Mouse (Mus musculus) thymus, postnatal 10 days (tissue): Measurements from ENCODE around the gene Smok2a.
"Not testable (repeated sequence)": the region's sequence is repeated elsewhere in the genome, so short reads cannot be mapped to it uniquely, and the experiment has no call there.

Experiments
- DNase-seq, 2 experiments: peaks; one replicate each; pipeline ENCODE4 v3.0.0; 2021; ENCODE audit warnings: low spot score in 2 of 2

The Smok2a gene

DNA sequence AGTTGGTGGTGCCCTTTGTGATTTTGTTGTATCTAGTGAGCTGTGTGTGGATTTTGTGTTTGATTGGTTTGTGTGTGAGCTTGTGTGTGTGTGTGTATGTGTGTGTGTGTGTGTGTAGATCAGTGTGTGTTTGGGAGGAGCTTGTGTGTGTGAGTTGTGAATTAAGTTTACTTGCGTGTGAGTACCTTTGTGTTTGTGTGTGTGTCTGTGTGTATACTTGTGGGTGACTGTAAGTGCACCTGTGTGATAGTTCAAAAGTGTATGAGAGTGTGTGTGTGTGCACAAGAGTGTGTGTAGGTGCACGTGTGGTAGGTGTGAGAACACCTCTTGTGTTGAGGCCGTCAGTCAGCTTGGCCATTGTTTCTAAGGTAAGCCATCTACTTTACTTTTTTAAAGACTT, at the start of gene Smok2a:
Smok2a (plus strand) TSS at position 301 of the 400 bp plus-strand sequence.
- no peak for DNase-seq

DNA sequence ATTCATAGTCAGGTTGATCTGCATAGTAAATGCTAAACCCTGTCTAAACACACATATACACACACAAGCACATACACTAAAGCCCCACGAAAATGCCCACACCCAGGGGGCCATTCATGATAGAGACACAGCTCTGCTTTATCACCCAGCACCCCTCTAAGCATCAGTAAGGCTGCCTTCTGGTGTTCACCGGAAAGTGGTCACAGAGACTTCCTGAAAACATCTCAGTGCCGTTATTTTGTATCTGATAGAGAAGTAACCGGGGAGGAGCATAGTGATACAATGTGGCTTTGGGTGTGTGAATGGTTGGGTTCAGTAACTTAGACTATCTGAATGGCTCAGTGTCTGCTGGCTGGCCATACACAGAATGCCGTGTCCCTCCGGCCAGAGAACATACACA, 47.4 kb upstream of the Smok2a start:
- DNase-seq = not testable (repeated sequence)

DNA sequence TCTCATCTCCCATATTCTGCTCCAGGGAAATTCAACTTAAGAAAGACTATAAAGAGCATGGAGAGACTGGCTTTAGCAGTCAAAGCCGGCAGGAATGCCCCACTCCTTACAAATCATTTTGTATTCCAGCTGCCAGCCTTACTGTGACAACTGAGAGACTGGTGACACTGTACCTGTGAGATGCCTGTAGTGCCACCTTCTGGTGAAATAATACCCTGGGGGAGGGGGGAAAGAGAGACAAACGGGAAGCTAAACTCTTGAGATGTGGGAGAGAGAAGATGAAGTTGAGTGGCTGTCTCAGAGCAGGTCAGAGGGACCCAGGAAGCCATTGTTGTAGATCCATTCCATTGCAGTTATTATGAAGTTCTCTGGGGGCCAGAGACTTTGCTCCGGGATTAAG, 47.0 kb upstream of the Smok2a start:
- DNase-seq = not testable (repeated sequence)

DNA sequence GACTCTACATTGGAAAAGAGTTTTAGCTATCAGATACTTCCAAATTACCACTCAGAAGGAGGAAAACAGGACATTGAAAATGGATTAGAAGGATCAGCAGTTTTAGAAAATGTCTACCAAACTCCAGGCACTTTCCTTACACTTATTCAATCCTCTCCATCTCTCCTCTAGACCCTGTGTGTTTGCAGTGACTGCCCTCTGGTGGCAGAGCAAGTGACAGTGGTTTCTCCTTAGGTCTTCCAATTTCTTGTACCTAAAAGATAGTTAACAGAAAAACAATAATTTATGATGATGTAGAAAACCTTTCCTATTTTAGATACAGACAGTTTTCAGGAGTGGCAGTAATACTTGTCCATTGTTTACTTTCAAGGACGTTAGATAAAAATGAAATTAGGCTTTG, 45.4 kb upstream of the Smok2a start:
- not testable (repeated sequence) for DNase-seq

DNA sequence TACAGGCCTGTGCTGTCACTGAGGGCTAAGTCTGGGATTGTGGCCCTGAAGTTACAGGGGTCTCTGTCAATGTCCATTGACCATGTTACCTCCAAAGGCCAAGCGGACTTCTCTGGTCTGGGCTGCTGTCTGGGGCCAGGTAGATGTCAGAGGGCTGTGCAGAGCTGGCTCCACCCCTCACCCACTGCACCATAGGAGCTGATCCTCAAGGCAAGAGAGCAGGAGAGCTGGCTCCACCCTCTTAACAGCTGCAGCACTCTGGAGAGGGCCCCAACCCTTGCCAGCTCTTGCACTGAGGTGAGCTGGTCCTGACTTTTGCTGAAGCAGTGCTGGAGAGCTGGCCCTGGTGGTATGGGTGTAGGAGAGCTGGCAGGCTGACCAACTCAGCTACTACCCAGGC, 43.2 kb upstream of the Smok2a start:
- not testable (repeated sequence) for DNase-seq

DNA sequence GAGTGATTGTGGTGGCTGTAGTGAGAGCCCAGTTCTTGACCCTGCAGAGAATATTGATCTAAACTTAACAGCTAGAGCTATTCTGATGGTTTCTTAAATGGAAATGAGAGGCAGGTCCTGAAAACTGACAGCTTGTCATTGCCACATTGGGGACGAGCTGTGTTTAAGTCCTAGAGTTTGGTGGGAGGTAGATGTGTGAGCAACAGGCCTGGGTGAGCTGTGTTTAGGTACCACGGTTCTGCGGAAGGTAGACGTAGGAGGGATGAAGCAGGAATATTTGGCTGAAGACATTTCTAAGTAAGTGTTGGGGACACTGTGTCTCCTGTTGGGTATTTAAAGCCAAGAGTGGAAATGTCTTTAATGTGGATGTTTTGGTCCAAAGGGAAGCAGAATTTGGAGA, 42.0 kb upstream of the Smok2a start:
- DNase-seq = not testable (repeated sequence)

DNA sequence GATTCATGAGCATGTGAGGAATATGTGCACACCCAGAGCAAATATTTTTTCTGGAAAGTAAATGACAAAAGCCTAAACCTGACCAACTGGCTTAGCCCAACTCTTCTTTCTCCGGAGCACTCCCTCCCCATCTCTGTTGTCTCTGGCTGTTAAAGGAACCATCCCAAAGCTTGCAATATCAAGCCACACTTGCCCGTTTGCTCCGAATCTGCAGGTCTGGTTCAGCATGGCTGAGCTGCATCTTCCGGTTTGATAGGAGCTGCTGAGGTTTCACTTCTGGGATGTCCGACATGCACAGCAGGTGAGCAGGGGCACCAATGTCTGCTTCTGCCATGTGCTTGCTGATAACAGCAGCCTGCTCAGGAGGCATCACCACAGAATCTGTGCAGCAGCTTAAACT, 40.5 kb upstream of the Smok2a start:
- not testable (repeated sequence) for DNase-seq

DNA sequence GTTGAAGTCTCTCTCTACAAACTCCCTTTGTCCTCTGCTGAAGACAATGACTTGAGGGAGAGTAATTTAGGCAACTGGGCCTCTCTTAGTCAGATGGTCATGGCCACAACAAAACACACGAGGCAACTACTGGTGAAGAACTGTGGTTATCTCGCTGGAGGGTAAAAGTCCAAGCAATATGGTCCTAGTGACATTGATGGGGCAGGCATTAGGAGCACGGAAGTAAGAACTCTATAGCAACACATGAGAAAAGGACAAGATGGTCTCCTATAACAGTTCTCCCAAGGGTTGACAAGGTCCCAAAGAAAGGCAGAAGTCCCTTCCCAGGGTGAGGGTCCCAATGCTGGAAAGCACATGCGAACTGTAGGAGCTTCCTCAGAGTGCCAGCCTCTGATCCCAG, 38.3 kb upstream of the Smok2a start:
- DNase-seq = not testable (repeated sequence)

DNA sequence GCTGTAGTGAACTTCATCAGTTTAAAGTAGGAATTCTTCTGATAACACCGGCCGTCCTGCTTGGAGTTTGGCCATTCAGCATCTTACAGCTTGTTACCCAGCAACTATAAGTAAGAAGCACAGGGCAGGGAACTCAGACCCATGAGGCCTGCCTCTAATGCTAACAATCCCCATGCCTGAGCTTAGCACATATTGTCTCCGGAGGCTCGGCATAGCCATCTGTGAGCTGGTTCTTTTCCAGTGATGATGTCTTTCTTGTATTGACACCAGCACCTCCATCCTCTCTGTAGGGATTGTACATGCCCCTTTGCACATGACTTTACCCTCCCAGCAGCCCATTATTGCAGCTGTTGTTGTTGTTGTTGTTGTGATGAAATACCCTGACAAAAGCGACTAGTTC, 36.5 kb upstream of the Smok2a start:
- DNase-seq = not testable (repeated sequence)

DNA sequence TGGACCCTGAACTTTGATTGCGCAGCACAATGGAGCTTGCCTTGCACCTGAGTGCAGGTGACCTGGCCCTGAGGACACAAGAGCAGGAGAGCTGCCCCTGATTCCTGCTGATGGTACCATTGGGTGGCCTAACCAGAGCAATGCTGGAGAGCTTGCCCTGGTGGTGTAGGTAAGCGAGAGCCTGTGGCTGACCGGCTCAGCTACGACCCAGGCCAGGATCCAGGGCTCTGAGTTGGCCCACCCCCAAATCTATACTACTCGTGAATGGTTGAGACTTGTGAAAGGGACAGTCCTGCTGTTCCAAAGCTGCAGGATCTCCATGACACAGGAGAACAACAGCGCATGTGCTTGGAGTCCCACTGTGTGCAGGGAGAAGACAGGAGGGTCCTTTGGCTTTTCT, 34.4 kb upstream of the Smok2a start:
- DNase-seq = not testable (repeated sequence)

DNA sequence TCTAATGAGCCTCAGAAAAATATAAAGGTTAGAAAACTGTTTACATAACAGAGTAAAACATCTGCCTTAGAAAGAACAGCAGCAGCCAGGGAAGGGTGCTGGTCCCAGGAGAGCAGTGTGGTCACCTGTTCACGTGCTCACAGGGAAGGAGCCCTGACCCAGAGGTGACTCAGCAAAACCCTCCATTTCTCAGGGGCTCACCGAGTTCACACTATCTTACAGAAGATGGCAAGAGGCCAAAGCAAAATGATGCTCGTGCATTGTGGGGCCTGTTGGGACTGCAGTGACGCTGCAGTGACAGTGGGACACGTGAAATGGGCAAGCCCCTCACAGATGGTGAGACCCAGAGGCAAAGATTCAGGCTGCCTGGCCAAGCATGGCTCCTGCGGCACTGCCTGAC, 33.4 kb upstream of the Smok2a start:
- not testable (repeated sequence) for DNase-seq

DNA sequence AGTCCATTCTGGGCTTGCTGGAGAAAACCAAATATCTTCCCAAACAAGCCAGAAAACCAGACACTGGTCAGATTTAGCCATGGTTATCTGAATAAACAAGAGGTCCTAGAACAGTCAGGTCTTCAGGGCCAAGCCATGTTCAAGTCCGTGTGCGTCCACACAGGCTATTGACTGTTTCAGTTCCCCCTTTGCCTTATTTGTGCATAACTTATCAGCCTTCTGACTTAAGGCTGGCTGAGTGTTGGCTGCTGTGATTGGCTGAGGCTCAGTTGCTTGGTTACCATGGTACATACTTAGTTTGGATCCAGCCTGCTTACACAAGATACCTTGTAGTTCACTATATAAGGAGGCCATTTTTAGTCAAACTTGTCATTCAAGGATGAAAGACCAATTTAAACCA, 32.1 kb upstream of the Smok2a start:
- DNase-seq = not testable (repeated sequence)

DNA sequence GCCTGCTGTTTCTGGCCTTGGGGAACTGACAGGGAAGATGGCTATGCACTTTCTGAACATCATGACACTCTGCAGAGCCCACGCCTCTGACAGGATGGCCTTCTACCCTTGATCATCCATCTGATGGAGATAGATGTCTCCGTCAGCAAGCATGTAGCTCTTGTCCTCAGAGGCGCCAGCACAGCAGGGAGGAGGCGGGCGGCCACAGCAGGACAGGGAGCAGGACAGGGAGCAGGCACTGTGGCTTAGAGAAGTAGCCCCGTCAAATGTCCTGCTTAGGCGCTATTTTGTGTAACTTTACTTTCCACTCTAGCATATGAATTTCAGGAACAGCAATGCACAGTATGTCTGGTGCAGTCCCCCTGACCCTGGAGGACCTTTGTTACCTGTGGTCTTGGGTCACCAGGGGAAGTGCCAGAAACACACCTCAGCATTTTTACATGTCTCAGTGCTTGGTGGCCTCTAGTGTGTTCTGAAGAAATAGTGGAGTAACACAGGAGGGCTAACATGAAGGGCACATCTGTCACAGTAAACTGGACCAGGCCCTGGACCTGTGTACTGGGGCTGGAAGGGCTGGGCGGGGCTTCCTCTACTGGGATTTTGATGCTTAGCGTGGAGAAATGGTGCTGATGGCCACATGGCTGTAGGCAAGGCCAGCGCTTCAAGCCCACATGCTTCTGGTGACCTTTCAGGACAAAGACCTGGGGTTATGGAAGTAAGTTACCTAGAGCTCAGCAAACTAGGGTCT, 30.0 kb upstream of the Smok2a start:
- not testable (repeated sequence) for DNase-seq

DNA sequence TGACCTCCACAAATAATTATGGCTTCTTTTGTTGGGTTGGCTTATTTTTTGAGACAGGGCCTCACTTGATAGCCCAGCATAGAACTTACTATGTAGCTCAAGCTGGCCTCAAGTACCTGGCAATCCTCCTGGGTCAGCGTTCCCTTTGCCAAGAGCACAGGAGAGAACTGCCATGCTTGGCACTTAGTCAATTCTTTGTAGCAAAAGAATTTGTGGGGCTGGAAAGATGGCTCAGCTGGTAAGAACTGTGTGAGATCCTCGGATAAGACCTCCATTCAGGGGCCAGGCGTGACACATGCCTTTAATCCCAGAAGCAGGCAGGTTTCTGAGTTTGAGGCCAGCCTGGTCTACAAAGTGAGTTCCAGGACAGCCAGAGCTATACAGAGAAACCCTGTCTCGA, 24.5 kb upstream of the Smok2a start:
- not testable (repeated sequence) for DNase-seq

DNA sequence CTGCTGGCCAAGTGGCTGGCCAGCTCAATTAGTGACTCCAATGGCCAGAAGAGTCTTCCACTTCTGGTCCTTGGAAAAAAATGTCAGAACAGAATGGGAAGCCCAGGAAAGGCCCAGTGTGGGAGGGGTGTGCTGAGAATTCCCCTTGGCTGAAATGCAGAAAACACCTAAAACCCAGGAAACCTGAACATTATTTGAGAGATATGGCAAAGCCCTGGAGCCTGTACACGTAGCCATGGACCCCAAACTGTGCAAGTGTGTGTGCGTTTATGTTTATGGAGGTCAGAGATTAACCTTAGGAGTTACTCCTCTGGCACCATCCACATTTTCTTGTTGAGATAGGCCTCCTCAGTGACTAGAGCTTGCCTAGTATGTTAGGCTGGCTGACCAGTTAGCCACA, 22.2 kb upstream of the Smok2a start:
- not testable (repeated sequence) for DNase-seq

DNA sequence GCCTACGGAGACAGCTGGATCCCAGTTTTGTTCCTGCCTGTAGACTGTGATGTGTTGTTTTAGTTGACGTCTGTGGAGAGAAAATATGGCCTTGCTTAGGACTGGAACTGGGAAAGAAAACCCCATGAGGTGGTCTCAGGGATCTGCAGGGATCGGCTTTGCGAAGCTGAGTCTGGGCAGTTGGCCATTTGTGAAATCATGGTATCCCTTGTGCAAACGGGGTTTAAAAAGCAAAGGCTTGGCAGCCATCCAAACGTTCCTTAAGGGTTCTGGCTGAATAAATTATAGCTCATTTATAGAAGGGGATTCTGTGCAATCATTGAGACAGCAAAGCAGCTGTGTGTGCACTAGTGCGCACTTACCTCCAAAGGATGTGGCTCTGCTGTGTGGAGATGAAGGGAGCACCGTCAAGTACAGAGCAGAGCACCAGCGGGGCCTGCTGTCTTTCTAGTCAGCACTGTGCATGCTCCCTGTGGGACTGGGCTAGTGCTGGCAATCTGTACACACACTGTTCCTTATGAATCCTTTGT, 21.0 kb upstream of the Smok2a start:
- not testable (repeated sequence) for DNase-seq

DNA sequence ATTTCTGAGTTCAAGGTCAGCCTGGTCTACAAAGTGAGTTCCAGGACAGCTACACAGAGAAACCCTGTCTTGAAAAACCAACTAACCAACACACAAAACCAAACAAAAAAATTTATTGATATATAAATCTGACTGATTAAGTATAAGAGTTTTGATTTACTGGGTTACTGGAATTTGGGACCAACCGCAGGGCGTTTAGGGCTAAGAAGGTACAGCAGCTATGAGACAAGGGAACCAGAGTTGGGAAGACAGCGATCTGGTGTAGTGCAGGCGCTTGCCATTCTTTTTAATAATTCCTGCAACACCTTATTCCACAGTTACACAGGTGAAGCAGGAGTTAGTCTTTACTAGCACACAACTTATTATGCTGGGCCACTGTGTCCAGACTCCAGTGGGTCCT, 19.4 kb upstream of the Smok2a start:
- not testable (repeated sequence) for DNase-seq

DNA sequence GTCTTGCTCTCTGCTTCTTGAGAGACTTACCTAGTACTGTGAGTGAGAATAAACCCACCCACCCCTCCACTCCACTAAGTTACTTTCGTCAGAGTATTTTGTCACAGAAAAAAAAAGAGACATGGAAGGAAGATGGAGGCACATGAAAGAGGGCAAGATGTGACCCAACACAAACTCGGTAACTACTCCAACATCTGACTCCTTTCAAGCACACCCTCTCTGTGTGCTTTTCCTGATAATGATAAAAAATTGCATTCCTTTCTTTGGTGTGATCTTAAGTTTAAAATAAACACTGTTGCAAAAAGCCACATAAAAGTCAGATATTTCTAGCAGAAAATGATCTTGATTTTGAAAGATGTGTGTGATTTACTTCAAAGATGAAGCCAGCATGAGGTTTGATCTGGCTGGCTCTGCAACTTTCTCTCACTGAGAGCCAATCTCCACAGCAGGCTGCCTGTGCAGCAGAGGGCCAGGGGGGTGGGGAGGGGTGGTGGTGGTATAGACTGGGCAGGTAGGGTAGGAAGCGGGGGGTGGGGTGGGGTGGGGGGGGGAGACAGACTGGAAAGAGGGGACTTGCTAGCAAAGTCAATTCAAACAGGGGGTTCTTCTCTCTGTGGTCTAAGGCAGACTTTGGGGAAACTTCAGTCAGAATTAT, 18.4 kb upstream of the Smok2a start:
- DNase-seq = not testable (repeated sequence)

DNA sequence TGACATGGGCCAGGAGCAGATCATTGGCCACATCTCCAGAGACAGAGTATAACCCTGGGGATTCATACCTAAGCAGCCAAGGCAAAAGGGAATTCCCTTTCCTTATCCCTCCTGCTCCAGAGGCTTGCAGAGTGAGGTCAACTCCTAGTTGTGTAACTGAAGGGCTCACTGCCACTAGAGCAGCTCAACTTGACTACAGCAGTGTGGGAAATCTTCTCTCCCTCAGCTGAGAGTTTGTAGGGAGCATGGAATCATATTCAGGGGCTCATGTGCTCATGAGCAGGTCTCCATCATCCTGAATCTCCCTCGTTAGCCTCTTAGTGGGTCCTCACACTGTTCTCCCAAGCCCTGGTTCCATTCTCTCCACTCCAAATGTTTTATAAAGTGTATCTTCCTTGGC, 15.7 kb upstream of the Smok2a start:
- DNase-seq = not testable (repeated sequence)

DNA sequence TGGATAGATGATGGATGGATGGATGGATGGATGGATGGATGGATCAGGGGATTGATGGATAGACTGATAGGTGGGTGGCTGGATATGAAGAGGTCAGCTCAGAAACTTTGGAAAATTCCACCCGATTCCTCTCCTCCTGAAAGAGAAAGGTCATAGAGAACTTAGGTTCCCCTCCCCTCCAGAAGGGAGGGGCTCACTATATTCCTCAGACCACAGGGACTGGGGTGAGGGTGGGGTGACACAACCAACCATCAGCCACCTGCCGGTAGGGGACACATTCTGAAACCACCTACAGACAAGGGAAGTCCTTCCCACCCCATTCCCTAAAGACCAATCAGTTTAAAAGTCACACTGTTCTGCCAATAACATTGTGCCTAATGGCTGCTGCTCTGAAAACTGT, 14.5 kb upstream of the Smok2a start:
- no peak for DNase-seq

DNA sequence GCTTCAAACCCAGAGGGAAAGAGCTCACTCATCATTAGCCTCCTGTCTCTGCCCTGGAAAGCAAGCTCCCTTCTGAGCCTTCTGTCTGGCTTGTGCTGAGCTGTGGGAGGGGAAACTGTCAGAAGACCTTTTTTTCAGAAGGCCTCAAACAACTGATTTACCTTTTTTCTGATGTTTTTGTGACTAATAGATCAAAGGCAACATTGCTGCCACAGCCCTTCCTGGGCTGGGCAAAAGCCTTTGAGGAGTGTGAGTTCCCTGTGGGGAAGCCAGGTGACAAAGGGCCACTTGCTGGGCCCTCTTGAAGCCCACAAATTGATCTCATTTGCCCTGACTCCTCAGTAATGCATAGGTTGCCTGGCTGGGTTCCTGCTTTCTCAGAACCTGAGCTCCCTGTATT, 12.5 kb upstream of the Smok2a start:
- DNase-seq = not testable (repeated sequence)

DNA sequence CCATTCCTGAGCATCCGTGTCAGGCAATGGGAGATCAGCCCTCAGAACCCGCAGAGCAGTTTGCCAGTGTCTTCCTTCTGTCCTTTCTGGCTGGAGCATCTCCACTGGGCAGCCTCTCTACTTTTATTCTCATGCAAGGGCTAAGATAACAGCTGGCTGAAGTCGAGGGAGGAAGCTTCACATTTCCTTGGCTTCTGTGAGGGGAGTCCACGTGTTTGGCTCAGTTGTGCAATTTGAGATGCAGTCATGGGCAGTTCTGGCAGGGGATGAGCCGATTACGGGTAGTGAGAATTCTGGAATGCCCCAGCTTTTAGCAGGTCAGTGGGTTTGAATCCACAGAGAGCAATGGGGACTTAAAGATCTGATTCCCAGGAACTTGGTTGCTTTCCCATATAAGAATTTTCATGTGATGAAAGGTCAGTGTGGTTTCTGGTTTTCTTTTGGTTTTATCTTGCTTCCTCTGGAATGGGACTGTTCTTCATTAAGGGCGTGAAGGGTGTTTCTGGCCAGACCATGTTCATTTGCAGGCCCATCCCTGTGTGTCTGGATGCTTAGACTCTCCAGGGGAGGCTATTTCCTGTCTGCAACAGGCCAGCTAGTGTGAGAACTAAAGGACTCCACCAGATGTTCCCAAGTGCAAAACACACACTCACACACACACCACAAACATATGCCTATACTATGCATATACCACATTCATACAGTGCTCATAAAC, 8.7 kb upstream of the Smok2a start:
- DNase-seq = no peak
